Mouse (Mus musculus): ENCODE data around the gene C2cd4d. TPM values are rescaled to one million over a fixed set of nuclear protein-coding genes. Genes with fewer than 3 reads are reported as not detected.

C2cd4d gene
- under 1 TPM in 1 of 2 experiments, not detected in 1; 0.52 TPM for total RNA-seq (2021)
- polyA plus RNA-seq (2012; rRNA removed), result 4.0 and 5.4 TPM in 2 replicates
- long read RNA-seq, result 0 reads

GRCm38 (mm10) chr3:94362138-94362537, at the start of gene C2cd4d:
TSS of gene C2cd4d (plus strand) at chr3:94362438.
- no peak for DNase-seq

- no peak for DNase-seq
Measured at GRCm38 (mm10) chr3:94328681-94329080, 33.6 kb upstream of the C2cd4d start.

- no peak for DNase-seq
Measured at GRCm38 (mm10) chr3:94334442-94334841, 27.8 kb upstream of the C2cd4d start.

GRCm38 (mm10) chr3:94338522-94338921, 23.7 kb upstream of the C2cd4d start:
- DNase-seq, result no peak

GRCm38 (mm10) chr3:94341959-94342422, 20.2 kb upstream of the C2cd4d start, which contains the start of gene Them5:
TSS of gene Them5 (plus strand) at chr3:94342099.
- DNase-seq, result no peak

- DNase-seq, result no peak
Measured at GRCm38 (mm10) chr3:94342552-94342951, 19.7 kb upstream of the C2cd4d start.

- DNase-seq, result no peak
Measured at GRCm38 (mm10) chr3:94344182-94344581, 18.1 kb upstream of the C2cd4d start.

- DNase-seq, result no peak
Measured at GRCm38 (mm10) chr3:94344897-94345296, 17.3 kb upstream of the C2cd4d start.

GRCm38 (mm10) chr3:94348146-94348545, 14.1 kb upstream of the C2cd4d start:
- no peak for DNase-seq

- DNase-seq, result peak; percentile 69
Measured at GRCm38 (mm10) chr3:94360812-94361211, 1.4 kb upstream of the C2cd4d start.

- peak; percentile 82 for DNase-seq
Measured at GRCm38 (mm10) chr3:94363291-94364153, 1.3 kb downstream of the C2cd4d start.

GRCm38 (mm10) chr3:94364154-94364526, 1.9 kb downstream of the C2cd4d start:
- no peak for DNase-seq

- DNase-seq, result peak; percentile 81
Measured at GRCm38 (mm10) chr3:94366761-94367160, 4.5 kb downstream of the C2cd4d start.

- DNase-seq, result no peak
Measured at GRCm38 (mm10) chr3:94367511-94367910, 5.3 kb downstream of the C2cd4d start.

GRCm38 (mm10) chr3:94368631-94369030, 6.4 kb downstream of the C2cd4d start:
- DNase-seq, result no peak

- peak; percentile 49 for DNase-seq
Measured at GRCm38 (mm10) chr3:94369709-94370108, 7.5 kb downstream of the C2cd4d start.

GRCm38 (mm10) chr3:94371637-94372036, 9.4 kb downstream of the C2cd4d start:
- peak; percentile 95 for DNase-seq

- DNase-seq, result no peak
Measured at GRCm38 (mm10) chr3:94372038-94372437, 9.8 kb downstream of the C2cd4d start.

- peak; percentile 78 for DNase-seq
Measured at GRCm38 (mm10) chr3:94372641-94373040, 10.4 kb downstream of the C2cd4d start, which contains the start of gene Rorc. TSS of gene Rorc (plus strand) at chr3:94372794.

GRCm38 (mm10) chr3:94373090-94373489, 10.9 kb downstream of the C2cd4d start:
- DNase-seq, result no peak

- DNase-seq, result peak; percentile 61
Measured at GRCm38 (mm10) chr3:94373597-94374011, 11.4 kb downstream of the C2cd4d start.

- no peak for DNase-seq
Measured at GRCm38 (mm10) chr3:94374636-94375035, 12.4 kb downstream of the C2cd4d start.

GRCm38 (mm10) chr3:94375146-94375545, 12.9 kb downstream of the C2cd4d start:
- peak; percentile 55 for DNase-seq

Measured in adrenal gland, adult 2 months (tissue).